Mouse (Mus musculus): ENCODE data around the gene Il2. TPM values are rescaled to one million over a fixed set of nuclear protein-coding genes. Genes with fewer than 3 reads are reported as not detected.

Gene Il2
- 1.0 TPM in 1 of 3 replicates, not detected in the others for total RNA-seq (2017)

DNA sequence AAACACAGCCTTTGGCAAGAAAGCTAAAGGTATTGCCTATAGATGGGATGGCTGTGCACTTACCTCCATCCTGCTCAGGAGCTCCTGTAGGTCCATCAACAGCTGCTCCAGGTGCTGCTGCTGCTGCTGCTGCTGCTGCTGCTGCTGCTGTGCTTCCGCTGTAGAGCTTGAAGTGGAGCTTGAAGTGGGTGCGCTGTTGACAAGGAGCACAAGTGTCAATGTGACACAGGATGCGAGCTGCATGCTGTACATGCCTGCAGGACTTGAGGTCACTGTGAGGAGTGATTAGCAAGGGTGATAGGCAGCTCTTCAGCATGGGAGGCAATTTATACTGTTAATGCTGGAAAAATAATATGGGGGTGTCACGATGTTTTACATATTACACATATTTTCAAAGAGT lies at the start of gene Il2:
Gene Il2, minus strand, starts transcription at position 305 of the 400 bp plus-strand sequence.
- no peak for ATAC-seq (replicated peaks; ENCODE audit: insufficient number of reproducible peaks, low FRiP score, low TSS enrichment, poor library complexity, severe bottlenecking)

DNA sequence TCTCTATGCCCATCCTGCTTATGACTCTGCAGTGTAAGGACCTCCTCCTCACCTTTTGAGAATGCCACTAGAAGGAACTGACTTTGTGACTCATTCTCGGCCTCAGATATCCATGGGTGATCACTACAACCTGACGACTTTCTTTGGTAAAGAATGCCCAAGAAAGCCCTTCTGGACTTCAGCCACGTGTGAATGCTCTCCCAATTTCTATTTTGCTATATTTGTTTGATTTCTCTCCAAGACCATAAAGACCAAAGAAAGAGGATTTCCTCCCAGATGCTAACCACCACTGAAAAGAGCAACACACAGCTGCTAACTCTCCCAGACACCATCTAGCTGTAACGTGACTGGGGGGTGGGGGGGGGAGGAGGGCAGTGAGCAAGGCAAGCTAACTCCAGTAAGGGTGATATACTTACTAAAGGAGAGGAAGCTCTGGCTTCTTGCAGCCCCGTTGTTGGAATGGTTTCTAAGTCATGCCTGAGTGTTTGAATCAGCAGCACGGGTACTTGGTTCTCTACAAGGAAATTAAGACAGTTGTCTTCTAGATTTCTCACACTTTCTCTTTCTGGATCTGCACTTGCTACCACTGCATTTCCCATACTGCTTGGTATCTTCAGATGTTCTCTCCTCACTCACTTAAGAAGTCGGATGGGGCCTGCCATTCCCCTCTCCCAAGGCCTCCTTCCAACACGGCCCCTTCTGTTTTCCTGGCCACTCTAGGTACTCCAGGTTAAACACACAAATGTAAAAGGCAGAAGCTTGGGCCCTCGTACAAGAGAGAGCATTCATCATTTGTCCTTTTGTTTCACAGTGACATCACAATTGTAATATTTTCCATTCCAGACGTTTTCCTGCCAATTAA lies 49.2 kb upstream of the Il2 start:
- ATAC-seq (replicated peaks; ENCODE audit: insufficient number of reproducible peaks, low FRiP score, low TSS enrichment, poor library complexity, severe bottlenecking) = no peak

DNA sequence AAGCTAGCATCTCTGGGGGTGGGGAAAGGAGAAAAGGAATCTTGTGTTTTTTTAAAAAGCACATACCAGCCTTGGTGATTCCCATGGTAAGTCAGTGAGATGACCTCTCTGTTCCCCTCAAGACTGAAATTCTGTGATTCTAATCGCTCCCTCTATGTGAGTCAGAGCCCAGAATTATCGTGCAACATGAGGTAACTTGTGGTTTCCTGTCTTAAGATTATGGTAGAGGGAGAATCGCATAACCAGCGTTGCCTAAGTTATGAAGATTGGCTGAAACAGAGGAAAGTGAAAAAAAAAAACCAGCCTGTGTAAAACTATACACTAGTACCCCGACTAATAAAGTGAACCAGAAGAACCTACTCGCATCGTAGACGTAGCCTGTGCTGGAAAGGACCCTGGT lies 47.5 kb upstream of the Il2 start:
- no peak for ATAC-seq (replicated peaks; ENCODE audit: insufficient number of reproducible peaks, low FRiP score, low TSS enrichment, poor library complexity, severe bottlenecking)

DNA sequence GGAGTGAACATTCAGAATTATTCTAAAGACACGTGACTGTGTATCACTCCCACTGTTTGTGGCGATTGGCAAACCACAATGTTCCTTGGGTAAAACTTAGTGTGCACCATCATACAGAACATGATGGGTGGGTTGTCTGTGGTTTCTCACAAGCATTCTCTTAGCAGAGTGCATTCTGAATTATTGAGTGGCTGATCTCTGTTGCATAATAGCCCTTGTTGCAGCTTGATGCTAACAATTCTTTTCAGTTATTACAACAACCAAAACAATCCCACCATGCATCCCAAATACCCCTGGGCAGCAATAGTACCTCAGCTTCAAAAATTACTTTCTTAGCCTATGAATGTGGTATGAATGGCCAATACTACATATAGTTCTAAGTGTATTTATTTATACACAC lies 43.5 kb upstream of the Il2 start:
- ATAC-seq (replicated peaks; ENCODE audit: insufficient number of reproducible peaks, low FRiP score, low TSS enrichment, poor library complexity, severe bottlenecking) = no peak

DNA sequence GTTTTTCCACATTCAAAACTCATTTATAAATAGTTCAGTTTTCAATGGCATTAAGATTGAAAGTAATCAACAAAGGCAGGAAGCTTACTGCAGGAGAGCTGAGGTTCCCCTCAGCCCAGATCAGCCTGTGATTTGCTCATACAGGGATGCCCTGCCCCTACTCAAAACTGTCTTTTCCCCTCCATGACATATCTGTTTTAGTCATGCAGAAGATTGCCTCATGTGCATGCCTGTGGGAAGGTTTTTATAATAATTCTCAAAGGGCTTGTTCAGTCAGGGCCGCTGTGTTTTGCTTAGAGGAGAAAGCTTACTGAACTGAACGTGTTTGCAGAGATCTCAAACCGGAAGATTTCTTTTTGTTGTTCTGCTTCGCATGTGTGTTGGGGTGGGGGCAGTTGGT lies 35.3 kb upstream of the Il2 start:
- ATAC-seq (replicated peaks; ENCODE audit: insufficient number of reproducible peaks, low FRiP score, low TSS enrichment, poor library complexity, severe bottlenecking) = no peak

DNA sequence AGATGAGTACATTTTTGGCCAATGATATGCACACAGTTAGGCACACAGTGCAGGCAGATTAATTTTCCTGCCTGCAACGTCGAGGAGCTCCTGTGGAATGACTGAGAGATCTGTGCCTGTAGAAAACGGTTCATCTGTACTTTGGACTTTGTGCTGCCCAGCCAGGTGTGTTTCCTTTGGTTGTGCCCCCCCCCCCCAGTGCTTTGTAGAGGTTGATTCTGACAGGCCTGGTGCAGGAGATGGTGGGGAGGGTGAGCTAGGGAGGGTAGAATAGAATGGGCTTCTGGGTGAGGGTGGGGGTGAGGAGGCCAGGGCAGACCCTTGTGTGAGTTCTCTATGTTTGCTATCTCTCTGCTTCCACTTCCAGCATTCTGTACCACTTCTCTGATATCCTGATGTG lies 32.5 kb upstream of the Il2 start:
- no peak for ATAC-seq (replicated peaks; ENCODE audit: insufficient number of reproducible peaks, low FRiP score, low TSS enrichment, poor library complexity, severe bottlenecking)

DNA sequence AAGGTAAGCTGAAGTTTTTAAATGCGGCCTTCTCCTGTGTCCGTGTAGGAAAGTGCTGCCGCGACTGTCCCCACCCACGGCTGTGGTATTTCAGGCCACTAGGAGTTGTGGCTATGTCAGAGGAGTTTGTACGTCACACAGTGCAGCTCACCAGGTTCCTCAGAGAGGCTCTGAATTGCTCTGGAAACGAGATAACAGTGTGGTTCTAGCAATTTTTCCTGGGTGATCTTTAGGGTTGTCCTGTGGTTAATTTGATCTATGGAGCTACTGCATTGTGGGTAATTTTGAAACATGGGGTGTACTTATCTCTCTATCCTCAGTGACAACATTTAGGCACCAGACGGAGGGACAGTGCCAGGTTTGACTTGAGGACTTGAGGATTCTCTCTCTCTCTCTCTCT lies 31.3 kb upstream of the Il2 start:
- no peak for ATAC-seq (replicated peaks; ENCODE audit: insufficient number of reproducible peaks, low FRiP score, low TSS enrichment, poor library complexity, severe bottlenecking)

DNA sequence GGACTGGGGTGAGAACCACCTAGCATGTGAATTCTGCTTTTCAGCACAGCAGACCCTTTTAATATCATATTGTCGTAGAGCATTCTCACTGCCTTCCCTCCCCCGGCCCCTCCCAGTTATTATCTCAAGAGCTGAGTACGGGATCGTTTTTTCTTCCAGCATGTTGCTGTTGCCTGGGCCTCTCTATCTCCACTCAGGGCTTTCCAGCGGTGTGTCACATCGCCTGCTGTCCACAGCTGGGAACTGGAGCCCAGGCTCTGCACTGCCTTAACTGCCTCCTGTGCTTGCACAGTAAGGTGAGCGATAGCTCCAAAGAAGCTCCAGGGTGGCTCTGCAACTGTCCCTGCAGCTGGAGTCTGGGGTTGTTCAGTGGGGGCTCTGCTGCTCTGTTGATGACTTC lies 28.6 kb upstream of the Il2 start:
- no peak for ATAC-seq (replicated peaks; ENCODE audit: insufficient number of reproducible peaks, low FRiP score, low TSS enrichment, poor library complexity, severe bottlenecking)

DNA sequence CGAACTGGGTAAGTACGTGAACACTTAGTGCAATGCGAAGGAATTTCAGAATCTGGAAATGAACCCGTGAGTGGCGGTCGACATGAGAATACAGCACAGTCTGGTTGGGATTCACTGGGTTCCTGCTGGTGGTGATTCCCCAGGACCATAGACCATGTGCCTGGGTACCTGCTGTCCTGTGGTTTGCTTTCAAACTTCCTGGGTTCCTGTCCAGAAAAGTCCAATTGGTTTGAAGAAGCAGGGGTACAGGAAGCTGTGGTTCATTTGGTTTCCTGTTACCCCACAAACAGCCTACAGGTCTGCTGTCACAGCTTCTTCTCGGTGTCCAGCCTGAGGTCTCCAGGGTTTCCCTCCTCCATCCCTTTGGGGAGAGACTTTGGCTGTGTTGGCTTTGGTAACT lies 27.2 kb upstream of the Il2 start:
- ATAC-seq (replicated peaks; ENCODE audit: insufficient number of reproducible peaks, low FRiP score, low TSS enrichment, poor library complexity, severe bottlenecking) = no peak

DNA sequence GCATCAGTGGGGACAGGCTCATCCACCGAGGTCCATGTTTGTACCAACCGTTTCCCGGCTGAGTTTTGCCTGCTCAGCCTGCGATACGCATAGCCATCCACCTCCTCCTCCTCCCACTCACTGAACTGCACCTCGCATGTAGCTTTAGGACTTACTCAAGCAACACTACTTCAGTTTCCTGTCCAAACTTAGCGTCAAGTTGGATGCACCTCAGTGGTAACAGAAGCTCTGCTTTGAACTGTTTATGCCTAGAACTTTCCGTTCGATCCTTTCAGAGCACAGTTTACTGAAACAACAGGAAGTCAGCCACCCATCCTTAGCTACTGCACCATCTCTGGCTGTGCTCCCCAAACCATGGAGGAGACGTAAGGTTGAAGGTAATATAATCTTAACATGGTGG lies 26.5 kb upstream of the Il2 start:
- no peak for ATAC-seq (replicated peaks; ENCODE audit: insufficient number of reproducible peaks, low FRiP score, low TSS enrichment, poor library complexity, severe bottlenecking)

DNA sequence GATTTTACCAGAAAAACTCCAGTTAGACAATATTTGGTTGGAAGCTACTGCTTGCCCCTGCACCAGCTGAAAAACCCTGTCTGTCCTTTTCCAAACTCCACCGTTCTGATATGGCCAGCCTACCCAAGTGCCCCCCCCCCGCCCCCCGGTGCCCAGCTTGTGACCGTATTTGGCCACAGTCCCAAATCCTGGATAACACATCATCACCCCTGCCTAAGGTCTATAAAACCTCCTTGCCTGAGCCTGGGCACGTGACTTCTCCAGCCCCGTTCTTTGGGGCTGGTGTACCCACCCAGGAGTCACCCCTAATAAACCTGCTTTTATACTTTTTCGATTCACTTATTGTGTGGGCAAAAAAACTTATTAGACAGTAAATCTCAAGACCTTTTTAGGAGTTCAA lies 21.1 kb upstream of the Il2 start:
- ATAC-seq (replicated peaks; ENCODE audit: insufficient number of reproducible peaks, low FRiP score, low TSS enrichment, poor library complexity, severe bottlenecking) = no peak

DNA sequence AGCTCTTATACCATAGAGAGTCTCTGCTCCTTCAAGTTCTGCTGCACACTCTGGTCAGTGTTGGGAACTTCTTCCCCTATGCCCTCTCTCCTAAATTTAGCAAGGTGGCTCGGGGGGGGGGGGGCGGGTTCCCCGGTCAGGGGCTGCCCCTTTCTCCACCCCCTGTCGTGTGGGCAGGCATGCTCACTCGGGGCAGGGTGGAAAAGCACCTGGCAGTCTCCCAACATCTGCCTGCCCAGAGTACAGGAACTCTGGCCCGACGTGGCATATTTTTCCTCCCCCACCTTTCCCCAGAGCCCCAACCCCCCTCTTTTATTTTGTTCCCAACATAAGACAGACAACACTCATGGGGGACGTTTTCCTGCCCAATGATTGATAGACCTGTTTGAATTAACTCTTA lies 20.6 kb upstream of the Il2 start:
- ATAC-seq (replicated peaks; ENCODE audit: insufficient number of reproducible peaks, low FRiP score, low TSS enrichment, poor library complexity, severe bottlenecking) = no peak

DNA sequence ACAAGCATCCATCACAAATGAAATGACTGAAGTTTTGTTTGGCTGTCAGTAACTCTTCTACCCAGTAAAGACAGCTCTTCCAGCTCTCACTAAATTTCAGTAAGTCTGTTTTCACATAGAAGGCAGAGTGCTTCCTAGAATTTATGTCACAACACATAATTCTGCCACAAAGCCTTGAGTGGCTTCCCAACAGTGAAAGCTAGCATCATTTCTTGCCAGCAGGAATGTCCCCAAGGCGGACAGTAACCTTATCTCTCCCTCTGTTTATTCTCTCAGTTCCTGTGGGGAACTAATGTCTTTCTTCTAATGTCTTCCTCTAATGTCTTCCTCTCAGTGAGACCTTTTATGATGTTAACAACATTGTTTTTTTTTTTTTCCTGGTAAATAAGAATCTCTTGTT lies 19.2 kb upstream of the Il2 start:
- ATAC-seq (replicated peaks; ENCODE audit: insufficient number of reproducible peaks, low FRiP score, low TSS enrichment, poor library complexity, severe bottlenecking) = no peak

DNA sequence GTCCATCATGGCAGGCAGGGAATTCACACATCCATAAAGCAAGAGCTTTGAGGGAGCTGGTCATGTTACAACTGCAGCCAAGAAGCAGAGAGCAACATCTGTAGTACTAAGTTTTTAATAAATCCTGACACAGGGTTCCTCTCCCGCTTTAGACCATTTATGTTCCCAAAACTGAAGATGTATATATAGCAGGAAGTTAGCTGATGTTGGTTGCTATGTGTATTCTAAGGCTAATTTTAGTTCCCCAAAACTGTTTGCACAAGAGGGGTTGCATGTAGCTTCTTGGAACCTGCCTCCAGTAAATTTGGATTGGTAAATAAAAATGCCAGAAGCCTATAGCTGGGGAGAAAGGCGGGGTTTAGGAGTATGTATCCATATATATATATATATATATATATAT lies 16.1 kb upstream of the Il2 start:
- ATAC-seq (replicated peaks; ENCODE audit: insufficient number of reproducible peaks, low FRiP score, low TSS enrichment, poor library complexity, severe bottlenecking) = 0 out of 2 replicates have a peak, but pooled peaks have one; percentile 34

DNA sequence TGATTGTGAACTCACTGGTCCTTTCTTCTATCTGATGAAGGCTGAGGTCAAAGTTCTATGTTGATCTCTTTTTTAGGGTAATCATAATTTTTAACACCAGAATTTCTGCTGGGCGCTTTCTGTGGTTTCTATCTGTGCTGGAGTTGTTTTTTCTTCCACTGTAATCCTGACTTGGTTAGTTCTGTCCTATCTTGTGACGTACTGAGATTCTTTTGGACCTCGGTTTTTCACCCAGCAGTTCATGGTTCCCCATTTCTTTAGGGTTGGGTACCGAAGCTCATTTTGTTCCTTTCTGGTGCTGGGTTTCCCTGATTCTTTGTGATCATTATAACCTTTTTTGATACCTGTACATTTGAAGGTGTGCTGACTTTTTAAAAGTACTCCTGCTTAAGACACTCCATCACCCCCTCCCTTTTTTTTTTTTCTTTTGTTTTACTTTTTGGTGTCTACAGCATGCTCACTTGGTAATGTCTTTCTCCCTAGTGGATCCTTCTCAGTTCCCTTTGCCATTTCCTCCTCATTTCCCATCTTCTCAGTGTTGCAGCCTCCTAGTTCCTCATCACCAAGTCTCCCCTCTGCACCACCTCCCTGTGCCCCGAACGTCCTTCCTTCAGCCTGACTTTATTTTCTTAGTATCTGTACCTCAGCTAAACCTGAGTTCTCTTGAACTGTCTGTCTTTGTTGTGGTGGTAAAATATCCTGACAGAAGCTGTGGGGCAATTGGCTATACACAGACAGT lies 14.6 kb upstream of the Il2 start:
- no peak; the same call in 1 of the 2 replicates for ATAC-seq (replicated peaks; ENCODE audit: insufficient number of reproducible peaks, low FRiP score, low TSS enrichment, poor library complexity, severe bottlenecking)

DNA sequence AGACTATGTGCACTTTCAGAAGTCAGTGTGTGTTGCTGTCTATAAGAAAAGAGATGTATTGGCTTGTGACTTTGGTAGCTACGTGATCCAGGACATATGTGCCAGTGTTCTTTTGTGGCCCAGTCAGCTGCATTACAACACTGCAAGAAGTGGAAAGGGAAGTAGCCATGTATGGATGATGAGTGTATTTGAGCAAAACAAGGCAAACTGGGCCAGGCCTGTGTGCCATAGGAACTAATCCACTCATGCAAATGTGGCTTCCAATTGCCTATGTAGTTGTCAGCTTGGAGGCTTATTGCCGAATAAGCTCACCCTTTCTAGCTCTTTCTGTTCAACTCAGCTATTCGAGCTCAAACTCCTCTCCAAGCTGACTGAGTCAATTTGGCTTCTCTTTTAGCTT lies 13.4 kb upstream of the Il2 start:
- ATAC-seq (replicated peaks; ENCODE audit: insufficient number of reproducible peaks, low FRiP score, low TSS enrichment, poor library complexity, severe bottlenecking) = peak; percentile 59

DNA sequence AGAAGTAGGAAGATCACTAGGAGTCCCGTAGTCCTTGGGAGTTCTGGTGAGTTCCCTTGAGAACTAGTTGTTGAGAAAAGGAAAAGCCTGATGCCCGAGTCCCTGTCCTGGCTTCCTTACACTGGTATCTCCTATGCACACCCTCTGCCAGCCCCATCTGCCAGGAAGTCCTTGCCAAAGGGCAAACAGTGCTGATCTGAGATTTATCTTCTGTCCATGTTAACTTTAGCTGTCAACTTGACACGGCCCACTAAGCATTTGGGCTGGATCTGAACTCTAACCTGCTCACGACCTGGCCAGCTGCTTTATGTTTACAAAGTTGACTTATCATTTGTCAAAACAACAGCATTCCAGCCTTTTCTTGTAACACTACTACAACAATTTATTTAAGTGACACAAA lies 11.5 kb upstream of the Il2 start:
- ATAC-seq (replicated peaks; ENCODE audit: insufficient number of reproducible peaks, low FRiP score, low TSS enrichment, poor library complexity, severe bottlenecking) = no peak

DNA sequence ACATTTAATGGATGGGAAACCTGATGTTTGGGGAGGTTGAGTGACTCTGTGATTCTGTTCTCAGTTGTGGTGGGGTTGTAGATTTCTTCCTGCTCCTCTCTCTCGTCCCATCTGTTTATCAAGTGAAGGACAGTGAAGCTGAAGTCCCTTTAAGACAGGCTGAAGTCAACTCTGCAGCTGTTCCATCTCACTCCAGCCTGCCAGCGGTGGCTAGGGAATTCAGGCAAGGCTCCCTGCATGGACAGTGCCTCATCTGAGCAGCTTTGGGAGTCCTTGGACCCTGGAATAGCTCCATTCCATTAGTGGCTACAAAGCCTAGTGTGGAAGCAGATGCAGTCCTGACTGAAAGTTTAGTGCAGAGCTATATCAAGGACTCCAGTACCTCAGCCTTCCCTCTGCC lies 3.3 kb upstream of the Il2 start:
- ATAC-seq (replicated peaks; ENCODE audit: insufficient number of reproducible peaks, low FRiP score, low TSS enrichment, poor library complexity, severe bottlenecking) = no peak

DNA sequence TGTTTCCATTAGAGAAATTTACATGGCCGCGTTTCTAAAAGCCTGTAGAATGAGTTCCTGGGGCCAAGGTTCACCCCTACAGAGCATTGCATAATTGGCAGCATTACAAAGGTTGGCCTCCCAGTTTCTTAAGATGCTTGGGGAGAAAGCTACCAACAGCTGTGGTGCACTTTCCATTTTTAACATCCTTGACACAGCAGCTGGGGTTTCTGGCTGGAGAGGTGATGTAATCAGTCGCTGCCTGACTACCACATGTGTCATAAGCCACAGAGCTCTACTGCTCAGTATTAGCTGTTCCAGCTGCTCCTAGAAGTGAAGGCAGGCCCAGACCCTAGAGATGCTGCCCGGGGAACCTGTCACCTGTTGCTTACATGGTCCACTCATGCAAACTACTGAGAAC lies 2.5 kb upstream of the Il2 start:
- ATAC-seq (replicated peaks; ENCODE audit: insufficient number of reproducible peaks, low FRiP score, low TSS enrichment, poor library complexity, severe bottlenecking) = no peak

DNA sequence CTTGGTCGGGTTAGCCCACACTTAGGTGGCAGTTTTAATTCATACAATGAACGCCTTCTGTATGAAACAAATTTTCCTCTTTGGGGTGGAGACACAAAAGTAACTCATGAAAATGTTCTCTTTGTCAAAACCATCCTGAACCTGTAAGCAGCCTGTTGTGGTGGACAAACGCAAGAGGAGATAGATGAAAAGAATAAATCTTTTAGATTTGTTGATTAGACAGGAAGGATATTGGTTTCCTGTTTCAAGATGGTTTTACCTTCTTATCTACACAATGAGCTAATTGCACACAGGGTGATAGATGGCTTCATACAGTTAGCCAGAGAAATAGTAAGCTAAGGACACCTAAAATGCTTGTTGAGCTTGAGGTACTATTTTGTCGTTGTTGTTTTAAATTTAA lies 403 bp upstream of the Il2 start:
- ATAC-seq (replicated peaks; ENCODE audit: insufficient number of reproducible peaks, low FRiP score, low TSS enrichment, poor library complexity, severe bottlenecking) = no peak

Data from monocyte, adult 5-6 weeks (primary cell).